In genomic region chr19:45073871-45074542, GRCm38 (mm10) we compare ENCODE assay signal across 8 mouse cellular contexts. TPM values are rescaled to one million over a fixed set of nuclear protein-coding genes. Genes with fewer than 3 reads are reported as not detected.
DNase-seq lines count a peak whose midpoint lies in the region; ATAC-seq and TF ChIP-seq lines count a peak whose summit lies in the region.

No protein-coding gene starts in this region.

- no peaks in the 10 kb centered on the region for H3K36me3 ChIP-seq in C2C12 (ENCODE audit: control insufficient read depth, insufficient read depth)
- no peaks in the 10 kb centered on the region for H3K36me3 ChIP-seq in heart, embryonic 12.5 days
- no peaks in the 10 kb centered on the region for H3K36me3 ChIP-seq in lung, embryonic 15.5 days
- H3K36me3 ChIP-seq in neural tube, embryonic 15.5 days, result no peaks in the 10 kb centered on the region

- H3K9ac ChIP-seq in heart, embryonic 12.5 days, result peak overlapping the region; percentile 85
- peak overlapping the region; percentile 81 for H3K9ac ChIP-seq in lung, embryonic 15.5 days
- H3K9ac ChIP-seq in neural tube, embryonic 15.5 days (replicated peaks), result peak overlapping the region; percentile 88

- H3ac ChIP-seq in C2C12 (ENCODE audit: control insufficient read depth, insufficient read length, low read depth), result peak overlapping the region; percentile 87

- peak; percentile 54 for DNase-seq in adrenal gland, adult 8-10 months
- peak; percentile 73 for DNase-seq in embryo, embryonic 9.5 days (ENCODE audit: extremely low spot score)
- DNase-seq in kidney, postnatal 10 days, result peak; percentile 89
- peak; percentile 63 to 64 for DNase-seq in thymus, adult 18-20 months

- H3K27ac ChIP-seq in heart, embryonic 12.5 days (ENCODE audit: poor library complexity, severe bottlenecking), result peak overlapping the region; percentile 85
- peak overlapping the region; percentile 96 for H3K27ac ChIP-seq in lung, embryonic 15.5 days
- H3K27ac ChIP-seq in neural tube, embryonic 15.5 days (replicated peaks), result peak overlapping the region; percentile 95

- peak; percentile 73 for TF ChIP-seq CTCF in C2C12 (IDR thresholded peaks at IDR 0.05; ENCODE audit: control insufficient read depth, insufficient read depth, insufficient read length)

- H3K9me3 ChIP-seq in heart, embryonic 12.5 days (replicated peaks), result no peaks in the 10 kb centered on the region
- no peaks in the 10 kb centered on the region for H3K9me3 ChIP-seq in lung, embryonic 15.5 days
- H3K9me3 ChIP-seq in neural tube, embryonic 15.5 days (replicated peaks), result no peaks in the 10 kb centered on the region

- WGBS in heart, embryonic 12.5 days, result 8% methylated on average over 20 of the region's 20 CpGs
- 7% methylated on average over 20 of the region's 20 CpGs for WGBS in lung, embryonic 15.5 days
- 10% methylated on average over 20 of the region's 20 CpGs for WGBS in neural tube, embryonic 15.5 days

- peaks cover 41% of the 10 kb centered on the region for H3K4me1 ChIP-seq in heart, embryonic 12.5 days (replicated peaks)
- peaks cover 43% of the 10 kb centered on the region for H3K4me1 ChIP-seq in lung, embryonic 15.5 days
- H3K4me1 ChIP-seq in neural tube, embryonic 15.5 days, result peaks cover 36% of the 10 kb centered on the region

- ATAC-seq in heart, embryonic 12.5 days (ENCODE audit: insufficient number of reproducible peaks, low FRiP score), result no peak
- ATAC-seq in lung, embryonic 15.5 days (ENCODE audit: borderline replicate concordance, extremely low read depth, low FRiP score, low TSS enrichment), result peak; percentile 27; the same call in 1 of the 2 replicates
- peak; percentile 68; the same call in 1 of the 2 replicates for ATAC-seq in neural tube, embryonic 15.5 days (ENCODE audit: low FRiP score)

- no peaks in the 10 kb centered on the region for H3K27me3 ChIP-seq in C2C12 (ENCODE audit: control insufficient read depth, insufficient read depth, insufficient read length)
- H3K27me3 ChIP-seq in heart, embryonic 12.5 days (replicated peaks), result peaks cover 50% of the 10 kb centered on the region
- H3K27me3 ChIP-seq in lung, embryonic 15.5 days, result peaks cover 44% of the 10 kb centered on the region
- peaks cover 76% of the 10 kb centered on the region for H3K27me3 ChIP-seq in neural tube, embryonic 15.5 days (replicated peaks)

- H3K4me3 ChIP-seq in C2C12 (ENCODE audit: insufficient read depth, poor library complexity, severe bottlenecking), result peak overlapping the region; percentile 57
- H3K4me3 ChIP-seq in heart, embryonic 12.5 days, result peak overlapping the region; percentile 59
- peak overlapping the region; percentile 61 for H3K4me3 ChIP-seq in lung, embryonic 15.5 days
- peak overlapping the region; percentile 70 for H3K4me3 ChIP-seq in neural tube, embryonic 15.5 days (replicated peaks)

- H3K79me3 ChIP-seq in C2C12 (ENCODE audit: low read depth), result peaks cover 2% of the 10 kb centered on the region

- peak overlapping the region; percentile 98 for H3K4me2 ChIP-seq in heart, embryonic 12.5 days
- peak overlapping the region; percentile 96 for H3K4me2 ChIP-seq in lung, embryonic 15.5 days
- peak overlapping the region; percentile 99 for H3K4me2 ChIP-seq in neural tube, embryonic 15.5 days

- H3K79me2 ChIP-seq in C2C12 (ENCODE audit: control insufficient read depth, insufficient read depth), result no peaks in the 10 kb centered on the region

TF ChIP-seq in C2C12, 6 proteins besides CTCF, POLR2A, EP300 and RAD21:
- peak; percentile 65 for TF ChIP-seq MAX (IDR thresholded peaks at IDR 0.05)
- TF ChIP-seq MYOG (IDR thresholded peaks at IDR 0.05; ENCODE audit: control insufficient read depth, extremely low read depth, insufficient read length), result no peak

RNA-seq across cellular contexts. Expression of gene Kazald1, which starts 1.0 kb away (rescaled TPM):
- 7.8 TPM for polyA plus RNA-seq in C2C12 (2012; fragmentation: generic; extraction: Trizol)
- total RNA-seq in adrenal gland, adult 8-10 months (2022), result 10 to 100 TPM in 2 of 4 experiments, 1 to 10 TPM in 2; 6.2 to 13.8 (median 9.5) TPM
- 2.9 and 3.0 TPM in 2 replicates for polyA plus RNA-seq in heart, embryonic 12.5 days (2016; fragmentation: Nextera tagmentation; extraction: Ambion mirVana)
- 4.9 and 6.4 TPM in 2 replicates for polyA plus RNA-seq in lung, embryonic 15.5 days (2015; fragmentation: Nextera tagmentation; extraction: Ambion mirVana)
- 3.0 and 5.3 TPM in 2 replicates for polyA plus RNA-seq in neural tube, embryonic 15.5 days (2015; fragmentation: Nextera tagmentation; extraction: Ambion mirVana)

RNA-seq across cellular contexts. Expression of gene Sfxn3, which starts 26.7 kb away (rescaled TPM):
- polyA plus RNA-seq in C2C12 (2012; fragmentation: generic; extraction: Trizol), result 29.2 TPM
- 10 to 100 TPM; 53.1 to 96.1 (median 73.9) TPM for total RNA-seq in adrenal gland, adult 8-10 months (2022)
- polyA plus RNA-seq in heart, embryonic 12.5 days (2016; fragmentation: Nextera tagmentation; extraction: Ambion mirVana), result 20.4 and 21.3 TPM in 2 replicates
- 20.5 and 21.7 TPM in 2 replicates for polyA plus RNA-seq in lung, embryonic 15.5 days (2015; fragmentation: Nextera tagmentation; extraction: Ambion mirVana)
- polyA plus RNA-seq in neural tube, embryonic 15.5 days (2015; fragmentation: Nextera tagmentation; extraction: Ambion mirVana), result 68.6 and 75.8 TPM in 2 replicates

RNA-seq across cellular contexts. Expression of gene Pdzd7, which starts 28.5 kb away (rescaled TPM):
- polyA plus RNA-seq in C2C12 (2012; fragmentation: generic; extraction: Trizol), result 0.14 TPM
- total RNA-seq in adrenal gland, adult 8-10 months (2022), result under 1 TPM; 0.12 to 1.00 (median 0.56) TPM
- 0.09 and 0.18 TPM in 2 replicates for polyA plus RNA-seq in heart, embryonic 12.5 days (2016; fragmentation: Nextera tagmentation; extraction: Ambion mirVana)
- polyA plus RNA-seq in lung, embryonic 15.5 days (2015; fragmentation: Nextera tagmentation; extraction: Ambion mirVana), result 0.30 and 0.34 TPM in 2 replicates
- 1.5 and 2.6 TPM in 2 replicates for polyA plus RNA-seq in neural tube, embryonic 15.5 days (2015; fragmentation: Nextera tagmentation; extraction: Ambion mirVana)

RNA-seq across cellular contexts. Expression of gene Lzts2, which starts 59.8 kb away (rescaled TPM):
- 59.2 TPM for polyA plus RNA-seq in C2C12 (2012; fragmentation: generic; extraction: Trizol)
- total RNA-seq in adrenal gland, adult 8-10 months (2022), result 100 to 1,000 TPM; 100 to 121 (median 110) TPM
- polyA plus RNA-seq in heart, embryonic 12.5 days (2016; fragmentation: Nextera tagmentation; extraction: Ambion mirVana), result 58.3 and 58.5 TPM in 2 replicates
- polyA plus RNA-seq in lung, embryonic 15.5 days (2015; fragmentation: Nextera tagmentation; extraction: Ambion mirVana), result 75.9 and 81.8 TPM in 2 replicates
- polyA plus RNA-seq in neural tube, embryonic 15.5 days (2015; fragmentation: Nextera tagmentation; extraction: Ambion mirVana), result 23.4 and 28.2 TPM in 2 replicates
